Mouse (Mus musculus) C2C12 (cell line): Measurements from ENCODE around the gene Kbtbd8.

ENCODE experiments used
- CTCF ChIP-seq: IDR thresholded peaks from one replicate; pipeline ENCODE4 v1.5.1; 2011; ENCODE audit not compliant: control insufficient read depth, insufficient read depth, insufficient read length
- MAX ChIP-seq: IDR thresholded peaks from one replicate; pipeline ENCODE4 v1.6.1; 2011; ENCODE audit warnings: mild to moderate bottlenecking, control low read depth
- MYOD1 ChIP-seq: IDR thresholded peaks from one replicate; pipeline ENCODE4 v1.6.1; 2011; ENCODE audit warnings: low read depth; ENCODE audit not compliant: control insufficient read depth, insufficient read length
- USF1 ChIP-seq: IDR thresholded peaks from one replicate; pipeline ENCODE4 v1.6.1; 2011; ENCODE audit warnings: low read depth, mild to moderate bottlenecking, control low read depth, moderate library complexity

DNA sequence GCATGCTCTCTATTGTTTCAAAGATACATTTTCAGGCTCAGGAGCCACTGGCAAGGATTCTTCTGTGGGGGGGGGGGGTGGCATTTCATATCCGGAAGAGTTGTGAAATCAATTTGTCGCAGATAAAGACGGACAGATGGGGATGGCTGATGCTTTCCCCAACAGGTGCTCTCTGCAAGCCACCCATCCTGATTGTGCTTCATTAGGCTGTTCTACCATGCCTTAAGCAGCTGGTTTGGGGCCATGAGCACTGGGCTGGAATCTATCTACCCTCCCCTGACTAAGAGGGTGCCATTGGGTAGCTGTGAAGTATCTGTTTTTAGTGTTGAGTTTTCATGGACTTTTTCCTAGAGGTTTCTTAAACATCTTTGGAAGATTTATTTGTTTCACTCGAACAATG lies 33.8 kb downstream of the Kbtbd8 start:
- TF ChIP-seq USF1 = no peak
- TF ChIP-seq CTCF = no peak
- no peak for TF ChIP-seq MAX
- no peak for TF ChIP-seq MYOD1
